Mouse (Mus musculus): Measurements from ENCODE around the gene Hpf1. TPM values are rescaled to one million over a fixed set of nuclear protein-coding genes. Genes with fewer than 3 reads are reported as not detected.

Gene Hpf1
- polyA plus RNA-seq, 1 experiment from 2014 or later = 124 TPM

DNA sequence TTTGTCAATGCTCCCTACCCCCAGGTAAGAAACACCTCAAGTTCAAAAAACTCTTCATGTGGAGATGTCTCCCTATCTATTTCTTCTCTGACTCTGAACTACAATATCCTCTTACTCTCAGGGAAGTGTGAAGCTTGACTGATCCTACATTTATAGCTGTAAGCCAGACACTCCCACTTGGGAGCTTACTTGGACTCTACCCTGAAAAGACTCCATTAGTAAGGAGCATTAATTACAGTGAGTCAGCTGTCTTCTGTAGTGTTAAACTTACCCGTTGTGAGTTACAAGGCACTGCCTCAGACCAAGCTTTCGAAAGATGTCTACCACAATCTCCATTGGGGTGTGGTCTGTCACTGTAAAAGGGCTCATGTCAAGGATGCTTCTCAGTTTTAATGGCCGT lies 28.9 kb downstream of the Hpf1 start:
- 82% methylated on average over 3 of the region's 3 CpGs for WGBS
- H3K36me3 ChIP-seq = peaks cover 4% of the 10 kb centered on the region; the same call in 1 of the 2 replicates

DNA sequence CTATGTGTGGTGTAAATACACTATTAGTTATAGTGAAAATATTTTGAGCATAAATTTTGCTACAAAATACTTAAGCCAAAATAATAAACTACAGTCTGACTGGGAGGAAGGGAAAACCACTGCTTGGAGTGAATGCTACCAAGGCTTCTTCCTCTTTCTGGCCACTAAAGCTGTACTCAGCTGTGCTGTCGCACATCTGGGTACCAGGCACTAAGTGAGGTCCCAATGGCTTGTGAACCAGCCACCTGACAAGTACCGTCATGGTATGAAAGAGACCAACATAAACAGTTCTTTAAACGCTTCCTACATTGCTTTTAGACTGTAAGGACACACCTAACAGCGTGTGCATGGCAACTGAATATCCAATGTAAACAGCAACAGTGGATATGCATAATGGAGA lies 30.0 kb downstream of the Hpf1 start:
- no peaks in the 10 kb centered on the region for H3K4me1 ChIP-seq
- no peaks in the 10 kb centered on the region for H3K9me3 ChIP-seq
- no peak overlapping the region for H3K4me3 ChIP-seq
- peaks cover 4% of the 10 kb centered on the region; the same call in 1 of the 2 replicates for H3K36me3 ChIP-seq
- no peak overlapping the region for H3K4me2 ChIP-seq (replicated peaks)
- no peak overlapping the region for H3K27ac ChIP-seq
- no peak overlapping the region for H3K9ac ChIP-seq
- ATAC-seq (ENCODE audit: low FRiP score, low read depth) = no peak
- WGBS = 76% methylated on average over 4 of the region's 4 CpGs
- H3K27me3 ChIP-seq = no peaks in the 10 kb centered on the region

More for the DNA sequence above, 28.9 kb downstream of the Hpf1 start:
- Histone ChIP-seq H3K4me3 (no peak overlapping the region), H3K9me3 (no peaks in the 10 kb centered on the region), H3K9ac (no peak overlapping the region), H3K4me1 (no peaks in the 10 kb centered on the region), H3K27ac (no peak overlapping the region), H3K4me2 (replicated peaks) (no peak overlapping the region), H3K27me3 (no peaks in the 10 kb centered on the region)
- no peak for ATAC-seq (ENCODE audit: low FRiP score, low read depth)

DNA sequence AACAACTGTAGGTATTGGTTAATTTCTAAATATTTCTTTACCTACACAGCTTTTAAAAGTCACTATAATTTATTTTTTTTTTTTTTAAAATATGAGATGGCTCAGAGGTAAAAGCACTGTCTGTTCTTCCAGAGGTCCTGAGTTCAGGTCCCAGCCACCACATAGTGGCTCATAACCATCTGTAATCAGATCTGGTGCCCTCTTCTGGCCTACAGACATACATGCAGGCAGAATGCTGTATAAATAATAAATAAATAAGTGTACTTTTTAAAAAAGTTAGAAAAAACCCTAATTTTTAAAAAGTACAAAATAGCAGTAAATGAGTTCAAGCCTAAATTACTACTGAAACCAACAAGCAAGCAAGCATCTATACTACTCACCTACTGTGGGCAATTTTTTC lies 43.4 kb downstream of the Hpf1 start:
- Histone ChIP-seq H3K27ac (no peak overlapping the region), H3K36me3 (peaks cover 4% of the 10 kb centered on the region; the same call in 1 of the 2 replicates), H3K27me3 (no peaks in the 10 kb centered on the region), H3K9me3 (no peaks in the 10 kb centered on the region), H3K4me1 (0 out of 2 replicates have a peak, but pooled peaks cover 2% of the 10 kb centered on the region), H3K4me3 (no peak overlapping the region), H3K4me2 (replicated peaks) (no peak overlapping the region), H3K9ac (no peak overlapping the region)
- no peak for ATAC-seq (ENCODE audit: low FRiP score, low read depth)

DNA sequence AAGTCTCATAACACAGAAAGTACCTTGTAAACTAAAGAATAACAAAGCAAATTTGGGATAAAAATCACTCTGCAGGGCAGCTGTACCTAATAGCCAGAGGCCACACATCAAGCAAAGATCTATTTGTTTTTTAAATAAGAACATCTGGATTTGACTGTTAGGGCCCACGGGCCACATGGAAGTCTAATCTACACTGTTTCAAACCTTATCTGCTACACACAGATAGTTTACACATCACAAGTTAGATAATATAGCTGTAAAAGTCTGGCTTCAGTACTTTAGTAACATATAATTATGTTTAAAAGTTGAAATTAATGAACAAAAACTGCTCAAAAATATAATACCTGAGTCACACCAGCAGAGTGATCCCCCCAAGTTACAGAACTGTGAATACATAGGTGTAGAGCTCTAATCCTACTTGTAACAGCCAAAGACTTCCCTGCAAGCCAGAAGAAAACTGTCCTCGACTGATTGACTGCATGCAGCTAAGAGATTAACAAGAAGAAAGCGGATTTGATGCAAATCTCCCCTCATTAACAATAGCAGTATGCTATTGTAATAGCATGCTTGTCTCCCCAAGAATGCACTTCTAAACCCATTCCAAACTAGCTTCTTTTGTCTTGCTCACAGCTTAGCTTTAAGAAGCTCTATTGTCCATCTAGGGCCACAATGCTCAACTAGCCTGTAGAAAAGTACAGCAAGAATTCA lies 48.7 kb downstream of the Hpf1 start:
- WGBS = 55% methylated on average over 3 of the region's 3 CpGs
- 0 out of 2 replicates have a peak, but pooled peaks cover 2% of the 10 kb centered on the region for H3K4me1 ChIP-seq
- H3K36me3 ChIP-seq = peaks cover 4% of the 10 kb centered on the region; the same call in 1 of the 2 replicates

DNA sequence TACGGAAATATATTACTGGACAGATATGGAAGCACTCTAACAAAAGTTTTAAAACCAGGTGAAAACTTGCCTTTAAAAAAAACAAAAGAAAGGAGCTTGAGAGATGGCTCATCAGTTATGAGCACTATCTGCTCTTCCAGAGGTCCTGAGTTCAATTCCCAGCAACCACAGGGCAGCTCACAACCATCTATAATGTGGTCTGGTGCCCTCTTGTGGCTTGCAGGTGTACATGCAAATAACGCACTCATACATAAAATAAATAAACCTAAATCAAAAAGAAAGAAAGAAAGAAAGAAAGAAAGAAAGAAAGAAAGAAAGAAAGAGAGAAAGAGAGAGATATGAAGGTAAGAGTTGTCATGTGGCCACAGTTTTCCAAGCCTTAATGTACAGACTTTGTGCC lies 52.6 kb downstream of the Hpf1 start:
- Histone ChIP-seq H3K4me2 (replicated peaks) (no peak overlapping the region), H3K9me3 (no peaks in the 10 kb centered on the region), H3K9ac (no peak overlapping the region), H3K27ac (no peak overlapping the region), H3K36me3 (no peaks in the 10 kb centered on the region), H3K27me3 (no peaks in the 10 kb centered on the region), H3K4me1 (0 out of 2 replicates have a peak, but pooled peaks cover 3% of the 10 kb centered on the region), H3K4me3 (no peak overlapping the region)
- 96% methylated on average over 2 of the region's 2 CpGs for WGBS
- no peak for ATAC-seq (ENCODE audit: low FRiP score, low read depth)

More for the DNA sequence above, 48.7 kb downstream of the Hpf1 start:
- H3K9ac ChIP-seq = no peak overlapping the region
- no peak overlapping the region for H3K4me2 ChIP-seq (replicated peaks)
- no peaks in the 10 kb centered on the region for H3K27me3 ChIP-seq
- H3K27ac ChIP-seq = no peak overlapping the region
- no peak overlapping the region for H3K4me3 ChIP-seq
- H3K9me3 ChIP-seq = no peaks in the 10 kb centered on the region
- no peak for ATAC-seq (ENCODE audit: low FRiP score, low read depth)

DNA sequence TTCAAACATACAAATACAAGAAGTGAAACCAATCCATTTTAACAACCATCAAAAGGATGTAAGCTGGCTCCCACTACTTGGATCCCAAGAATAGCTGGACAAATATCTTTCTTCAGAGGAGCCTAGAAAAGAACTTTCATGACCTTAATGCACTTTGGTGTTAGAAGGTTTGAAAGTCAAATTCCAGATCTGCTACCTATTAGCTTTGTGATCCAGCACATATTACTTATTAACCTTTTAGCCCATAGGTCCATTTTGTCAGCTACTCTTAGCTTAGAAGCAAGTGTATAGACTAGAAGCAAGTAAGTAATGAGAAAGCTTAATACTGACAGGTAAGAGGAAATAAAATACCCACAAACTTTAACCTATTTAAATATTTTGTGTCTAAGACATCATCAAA lies 57.3 kb downstream of the Hpf1 start:
- Histone ChIP-seq H3K9me3 (no peaks in the 10 kb centered on the region), H3K27ac (no peak overlapping the region), H3K27me3 (no peaks in the 10 kb centered on the region), H3K36me3 (no peaks in the 10 kb centered on the region), H3K9ac (no peak overlapping the region), H3K4me1 (peaks cover 7% of the 10 kb centered on the region; the same call in 1 of the 2 replicates), H3K4me3 (no peak overlapping the region), H3K4me2 (replicated peaks) (no peak overlapping the region)
- no peak for ATAC-seq (ENCODE audit: low FRiP score, low read depth)

DNA sequence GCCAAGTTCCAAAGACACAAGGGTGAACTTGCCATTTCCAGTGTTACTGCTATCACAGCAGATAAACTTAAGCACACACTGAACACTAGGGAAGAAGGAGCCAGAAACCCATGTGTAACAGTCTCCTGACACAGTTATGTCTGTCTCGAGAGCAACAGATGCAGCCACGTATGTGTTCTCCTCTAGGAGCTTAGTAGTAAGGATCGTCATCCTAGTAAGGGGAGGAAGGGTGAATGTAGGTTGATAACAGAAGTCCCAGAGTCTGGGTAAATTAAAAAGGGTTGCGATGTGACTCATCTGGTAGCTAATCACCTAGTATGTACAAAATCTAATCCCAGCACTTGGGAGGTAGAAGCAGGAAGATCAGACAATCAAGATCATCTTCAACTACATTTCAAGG lies 59.6 kb downstream of the Hpf1 start:
- ATAC-seq (ENCODE audit: low FRiP score, low read depth) = no peak
- no peaks in the 10 kb centered on the region for H3K36me3 ChIP-seq
- H3K27ac ChIP-seq = no peak overlapping the region
- no peak overlapping the region for H3K4me3 ChIP-seq
- H3K27me3 ChIP-seq = no peaks in the 10 kb centered on the region
- no peak overlapping the region for H3K9ac ChIP-seq
- no peaks in the 10 kb centered on the region for H3K9me3 ChIP-seq
- peaks cover 9% of the 10 kb centered on the region for H3K4me1 ChIP-seq
- 60% methylated on average over 4 of the region's 4 CpGs for WGBS
- H3K4me2 ChIP-seq (replicated peaks) = no peak overlapping the region

DNA sequence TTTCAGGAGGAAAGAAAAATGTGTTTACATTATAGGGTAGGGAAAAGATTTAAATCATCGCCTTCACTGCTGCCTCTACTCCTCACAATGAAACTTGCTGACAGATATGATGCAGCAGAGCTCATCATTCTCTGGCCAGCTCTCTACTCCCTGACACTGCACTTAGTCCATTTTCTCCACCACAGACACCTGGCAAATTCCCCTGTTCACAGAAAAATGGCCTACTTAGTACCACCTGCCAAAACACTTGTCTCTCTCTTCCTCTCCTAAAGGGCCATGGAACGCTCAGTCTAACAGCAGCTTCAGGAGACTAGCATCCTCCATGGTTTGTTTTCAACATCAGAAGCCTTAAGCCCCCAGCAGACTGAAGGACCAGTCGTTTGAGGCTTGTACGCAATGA lies 61.1 kb downstream of the Hpf1 start:
- H3K27me3 ChIP-seq = no peaks in the 10 kb centered on the region
- H3K36me3 ChIP-seq = no peaks in the 10 kb centered on the region
- peaks cover 9% of the 10 kb centered on the region for H3K4me1 ChIP-seq
- 80% methylated on average over 4 of the region's 4 CpGs for WGBS
- no peaks in the 10 kb centered on the region for H3K9me3 ChIP-seq
- H3K27ac ChIP-seq = no peak overlapping the region
- no peak for ATAC-seq (ENCODE audit: low FRiP score, low read depth)
- no peak overlapping the region for H3K4me2 ChIP-seq (replicated peaks)
- no peak overlapping the region for H3K9ac ChIP-seq
- H3K4me3 ChIP-seq = no peak overlapping the region

DNA sequence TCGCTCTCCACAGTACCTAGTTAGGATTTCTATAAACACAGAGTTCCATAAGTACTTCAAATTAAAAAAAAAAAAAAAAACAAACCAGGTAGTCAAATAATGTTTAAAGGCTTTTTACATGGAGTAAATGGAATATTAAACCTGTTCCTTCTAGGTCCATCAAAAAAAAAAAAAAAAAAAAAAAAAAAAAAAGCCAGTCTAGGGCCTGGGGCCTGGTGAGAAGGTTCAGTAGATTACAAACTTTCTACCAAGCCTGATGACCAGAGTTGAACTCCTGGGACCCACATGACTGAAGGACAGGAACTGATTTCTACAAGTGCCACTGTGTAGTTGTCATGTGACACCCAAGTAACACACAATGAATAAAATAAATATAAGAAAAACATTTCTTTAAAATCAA lies 61.5 kb downstream of the Hpf1 start:
- Histone ChIP-seq H3K36me3 (no peaks in the 10 kb centered on the region), H3K4me2 (replicated peaks) (no peak overlapping the region), H3K4me3 (no peak overlapping the region), H3K9ac (no peak overlapping the region), H3K27me3 (no peaks in the 10 kb centered on the region), H3K9me3 (no peaks in the 10 kb centered on the region), H3K4me1 (peaks cover 9% of the 10 kb centered on the region), H3K27ac (no peak overlapping the region)
- 100% methylated on average over 1 of the region's 1 CpGs for WGBS
- no peak for ATAC-seq (ENCODE audit: low FRiP score, low read depth)

DNA sequence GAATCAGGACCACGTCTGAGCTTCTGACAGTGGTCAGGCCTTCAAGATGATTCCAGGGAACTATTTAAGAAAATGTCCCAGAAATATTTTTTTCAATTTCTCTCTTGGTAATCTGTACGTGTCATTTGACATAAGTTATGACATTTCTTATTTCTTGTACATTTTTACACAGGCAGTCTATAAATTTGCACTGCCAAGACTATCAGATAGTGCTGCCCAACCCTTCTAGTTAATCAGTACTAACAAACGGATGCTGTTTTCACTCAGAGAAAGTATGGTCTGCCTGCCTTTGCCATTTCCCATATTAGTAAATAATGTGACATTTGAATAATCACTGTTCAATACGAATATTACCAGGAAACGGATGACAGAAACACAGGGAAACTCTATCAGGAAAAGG lies 62.6 kb downstream of the Hpf1 start:
- H3K4me3 ChIP-seq = no peak overlapping the region
- H3K36me3 ChIP-seq = no peaks in the 10 kb centered on the region
- 71% methylated on average over 5 of the region's 5 CpGs for WGBS
- no peak overlapping the region for H3K4me2 ChIP-seq (replicated peaks)
- H3K27me3 ChIP-seq = no peaks in the 10 kb centered on the region
- H3K27ac ChIP-seq = no peak overlapping the region
- ATAC-seq (ENCODE audit: low FRiP score, low read depth) = no peak
- H3K9ac ChIP-seq = no peak overlapping the region
- peaks cover 9% of the 10 kb centered on the region for H3K4me1 ChIP-seq
- no peaks in the 10 kb centered on the region for H3K9me3 ChIP-seq

DNA sequence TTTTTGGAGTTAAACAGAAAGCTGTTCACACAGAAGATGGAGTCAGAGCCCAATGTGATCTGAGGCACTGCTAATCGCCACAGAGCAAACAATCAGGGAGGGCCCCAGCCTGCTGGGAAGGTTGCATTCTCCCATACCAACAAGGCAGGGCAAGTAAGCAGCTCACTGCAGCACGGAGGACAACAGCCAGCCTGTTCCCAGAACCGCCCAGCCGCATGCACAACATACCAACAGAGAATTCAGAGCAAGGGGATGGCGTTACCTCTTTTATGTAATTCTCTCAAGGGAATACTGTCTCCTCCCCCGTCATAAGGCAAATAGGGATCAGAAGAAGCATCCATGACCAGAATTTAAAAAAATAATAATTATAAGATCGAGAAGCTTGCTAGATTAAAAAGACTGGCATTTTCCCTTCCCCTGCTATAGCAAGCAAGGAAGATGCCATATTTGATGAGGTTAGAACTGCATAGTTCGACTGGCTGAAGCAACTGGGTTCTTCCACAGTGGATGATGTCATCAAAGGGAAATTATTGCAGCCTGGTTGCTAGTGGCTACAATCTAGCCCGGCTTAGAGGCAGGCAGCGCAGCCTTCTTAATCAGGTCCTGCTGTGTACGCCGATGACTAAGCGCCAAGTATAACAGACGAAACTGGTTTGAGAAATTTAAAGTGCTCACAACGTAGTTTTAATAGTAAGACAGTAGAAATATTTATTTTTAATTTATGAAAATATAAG lies 64.2 kb downstream of the Hpf1 start:
- peak; percentile 96 for ATAC-seq (ENCODE audit: low FRiP score, low read depth)
- Histone ChIP-seq H3K27ac (peak overlapping the region; percentile 85), H3K4me1 (peaks cover 9% of the 10 kb centered on the region), H3K9me3 (no peaks in the 10 kb centered on the region), H3K9ac (peak overlapping the region; percentile 60), H3K4me2 (replicated peaks) (peak overlapping the region; percentile 67), H3K4me3 (peak overlapping the region; percentile 40), H3K27me3 (no peaks in the 10 kb centered on the region), H3K36me3 (no peaks in the 10 kb centered on the region)
- under 1% methylated on average over 15 of the region's 15 CpGs for WGBS

DNA sequence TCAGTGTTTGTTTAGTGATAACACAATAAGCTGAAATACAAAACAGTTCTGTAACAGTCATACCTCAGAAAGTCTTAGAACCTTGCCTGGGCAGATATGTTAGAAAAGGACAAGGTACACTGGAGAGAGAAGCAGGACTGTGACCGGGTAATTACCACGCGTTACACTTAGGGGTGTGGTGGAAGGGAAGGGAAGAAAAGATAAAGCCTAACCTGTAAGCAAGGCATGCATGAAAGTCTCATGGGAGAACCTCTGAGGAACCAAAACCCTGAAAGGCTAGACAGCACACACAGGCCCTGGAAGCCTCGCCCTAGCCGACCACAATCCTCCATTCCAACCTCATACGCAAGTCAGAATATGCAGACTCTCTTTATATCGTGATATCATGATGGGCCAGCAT lies 66.6 kb downstream of the Hpf1 start:
- Histone ChIP-seq H3K4me3 (no peak overlapping the region), H3K4me2 (replicated peaks) (no peak overlapping the region), H3K9ac (no peak overlapping the region), H3K9me3 (no peaks in the 10 kb centered on the region), H3K36me3 (no peaks in the 10 kb centered on the region), H3K27ac (no peak overlapping the region), H3K4me1 (peaks cover 8% of the 10 kb centered on the region), H3K27me3 (no peaks in the 10 kb centered on the region)
- ATAC-seq (ENCODE audit: low FRiP score, low read depth) = no peak
- WGBS = 90% methylated on average over 7 of the region's 7 CpGs
